Mouse (Mus musculus) layer of hippocampus, postnatal 10 days (tissue): ENCODE results near the gene Nubp1. TPM values are rescaled to one million over a fixed set of nuclear protein-coding genes. Genes with fewer than 3 reads are reported as not detected.
A peak's percentile ranks its signal among the peaks of the same experiment; 100 is the strongest.

Experiments
- DNase-seq, 2 experiments: peaks; one replicate each; pipeline ENCODE4 v3.0.0; 2021; ENCODE audit warnings: low spot score in 2 of 2
- long read RNA-seq: library from polyadenylated mRNA; stranded (forward); transcript quantifications from one replicate; pipeline ENCODE4 v2.0.0, GENCODE M21; 2023
- total RNA-seq, 2 experiments: library from RNA; stranded (reverse); gene quantifications; 2 replicates each; pipeline ENCODE4 v1.2.3; 2021

The Nubp1 gene
- total RNA-seq = 10 to 100 TPM; 12.5 to 15.6 TPM
- long read RNA-seq, transcript Nubp1-201 (11 exons, 2,121 nt) = major isoform, 20 of 28 reads
- long read RNA-seq, partial matches to known transcripts = 2 of 28 reads
- long read RNA-seq, other reads (novel, unspliced or antisense) = 6 of 28 reads

GRCm38 (mm10) chr16:10411764-10412746 lies at the start of gene Nubp1:
TSS of gene Nubp1 (plus strand) at chr16:10411948.
- DNase-seq = peak; percentile 91 to 92

- DNase-seq = no peak
Observed at GRCm38 (mm10) chr16:10363061-10363460, 48.7 kb upstream of the Nubp1 start.

- DNase-seq = no peak
Observed at GRCm38 (mm10) chr16:10365796-10366195, 46.0 kb upstream of the Nubp1 start.

GRCm38 (mm10) chr16:10366240-10367217 lies 45.2 kb upstream of the Nubp1 start:
- DNase-seq = peak; percentile 70 to 77

- peak; percentile 41 to 60 for DNase-seq
Observed at GRCm38 (mm10) chr16:10369468-10369934, 42.2 kb upstream of the Nubp1 start.

GRCm38 (mm10) chr16:10369996-10370395 lies 41.8 kb upstream of the Nubp1 start:
- no peak for DNase-seq

- no peak for DNase-seq
Observed at GRCm38 (mm10) chr16:10372372-10372771, 39.4 kb upstream of the Nubp1 start.

GRCm38 (mm10) chr16:10374254-10375011 lies 37.3 kb upstream of the Nubp1 start:
- DNase-seq = peak; percentile 38 to 56

GRCm38 (mm10) chr16:10377286-10377685 lies 34.5 kb upstream of the Nubp1 start:
- no peak for DNase-seq

GRCm38 (mm10) chr16:10379531-10379930 lies 32.2 kb upstream of the Nubp1 start:
- DNase-seq = no peak

- DNase-seq = no peak
Observed at GRCm38 (mm10) chr16:10384060-10384497, 27.7 kb upstream of the Nubp1 start.

GRCm38 (mm10) chr16:10384544-10384943 lies 27.2 kb upstream of the Nubp1 start:
- DNase-seq = no peak

- DNase-seq = no peak
Observed at GRCm38 (mm10) chr16:10385261-10385660, 26.5 kb upstream of the Nubp1 start.

GRCm38 (mm10) chr16:10388634-10389365 lies 22.9 kb upstream of the Nubp1 start:
- DNase-seq = no peak

- DNase-seq = no peak
Observed at GRCm38 (mm10) chr16:10392587-10392986, 19.2 kb upstream of the Nubp1 start.

- DNase-seq = peak; percentile 40 to 46
Observed at GRCm38 (mm10) chr16:10394699-10395540, 16.8 kb upstream of the Nubp1 start, which contains the start of gene Tekt5. TSS of gene Tekt5 (minus strand) at chr16:10395490.

GRCm38 (mm10) chr16:10398755-10399154 lies 13.0 kb upstream of the Nubp1 start:
- no peak for DNase-seq

- DNase-seq = peak; percentile 93 to 94
Observed at GRCm38 (mm10) chr16:10399160-10399559, 12.6 kb upstream of the Nubp1 start.

- peak; percentile 64 to 77 for DNase-seq
Observed at GRCm38 (mm10) chr16:10415976-10416375, 4.2 kb downstream of the Nubp1 start.
